Mouse (Mus musculus): ENCODE data around the gene Fem1b. TPM values are rescaled to one million over a fixed set of nuclear protein-coding genes. Genes with fewer than 3 reads are reported as not detected.

Gene Fem1b
- polyA plus RNA-seq, 1 experiment = 2.2 TPM

DNA sequence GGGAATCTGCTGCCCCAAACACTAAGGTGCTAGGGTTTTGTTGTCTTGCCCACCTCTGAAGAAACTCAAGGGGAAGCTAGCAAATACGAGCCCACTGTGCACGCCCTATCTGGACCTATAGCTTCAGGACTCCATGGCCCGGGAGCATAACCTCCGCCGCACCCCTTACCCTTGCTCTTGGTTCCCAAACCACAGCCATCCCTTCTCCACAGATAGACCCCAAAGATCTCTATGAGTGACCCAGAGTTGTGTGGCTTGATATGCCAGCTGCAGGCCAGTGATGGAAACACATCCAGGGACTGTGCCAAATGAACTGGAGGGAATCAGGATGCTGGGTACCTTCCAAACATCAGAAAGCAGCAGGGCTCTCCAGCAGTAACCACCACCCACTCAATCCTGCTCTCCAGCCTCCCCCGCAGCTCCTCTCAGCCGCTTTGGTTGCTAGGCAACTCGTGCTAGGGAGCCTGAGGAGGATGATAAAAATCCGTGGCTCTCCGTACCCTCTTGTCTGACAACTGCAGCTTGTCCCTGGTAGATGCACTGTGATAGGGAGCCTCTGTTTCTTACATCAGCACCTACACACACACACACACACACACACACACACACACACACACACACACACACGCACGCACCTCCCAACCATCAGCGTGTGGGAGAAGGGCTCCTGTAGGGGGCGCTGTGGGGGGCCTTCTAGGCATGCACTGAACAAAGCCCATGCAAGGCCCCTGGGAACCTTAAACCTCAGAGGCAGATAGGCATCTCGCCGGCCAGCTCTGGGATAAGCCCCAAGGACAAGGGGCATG lies 28.6 kb downstream of the Fem1b start:
- Histone ChIP-seq H3K27me3 (replicated peaks) (peaks cover 10% of the 10 kb centered on the region), H3K9me3 (no peaks in the 10 kb centered on the region), H3K4me1 (peaks cover 21% of the 10 kb centered on the region), H3K36me3 (replicated peaks; ENCODE audit: low read length) (peaks cover 2% of the 10 kb centered on the region), H3K4me3 (replicated peaks) (no peak overlapping the region)
- TF ChIP-seq FLI1 (IDR thresholded peaks at IDR 0.05; ENCODE audit: low read length) (no peak), GATA1 (IDR thresholded peaks at IDR 0.05; ENCODE audit: borderline replicate concordance, low read length) (no peak)

- peaks cover 2% of the 10 kb centered on the region for H3K36me3 ChIP-seq (replicated peaks; ENCODE audit: low read length)
- peaks cover 10% of the 10 kb centered on the region for H3K27me3 ChIP-seq (replicated peaks)
- H3K4me1 ChIP-seq = peaks cover 27% of the 10 kb centered on the region
- no peaks in the 10 kb centered on the region for H3K9me3 ChIP-seq
- H3K4me3 ChIP-seq (replicated peaks) = no peak overlapping the region
- no peak for TF ChIP-seq FLI1 (IDR thresholded peaks at IDR 0.05; ENCODE audit: low read length)
- TF ChIP-seq GATA1 (IDR thresholded peaks at IDR 0.05; ENCODE audit: borderline replicate concordance, low read length) = no peak
These were observed 29.8 kb downstream of the Fem1b start for GRCm38 (mm10) chr9:62781965-62782364.

DNA sequence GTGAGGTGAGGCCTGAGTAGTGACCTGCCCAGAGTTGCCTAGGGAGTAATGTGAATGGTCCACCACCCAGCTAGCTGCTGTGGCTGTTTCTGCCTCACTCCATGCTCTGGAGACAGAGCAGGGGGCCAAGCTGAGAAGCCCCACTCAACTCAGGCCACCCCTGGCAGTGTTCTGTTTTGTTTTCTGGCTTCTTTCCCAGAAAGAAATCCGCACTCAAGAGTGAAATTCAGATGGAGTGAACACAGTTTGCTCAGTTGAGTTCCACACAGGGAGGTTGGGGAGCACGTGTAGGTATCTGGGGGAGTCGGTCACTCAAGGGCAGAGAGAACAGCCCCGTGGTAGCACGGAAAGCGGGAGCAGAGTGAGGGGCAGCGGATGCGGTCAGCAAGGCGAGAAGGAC lies 33.0 kb downstream of the Fem1b start:
- TF ChIP-seq GATA1 (IDR thresholded peaks at IDR 0.05; ENCODE audit: borderline replicate concordance, low read length) (no peak), FLI1 (IDR thresholded peaks at IDR 0.05; ENCODE audit: low read length) (no peak)
- Histone ChIP-seq H3K9me3 (no peaks in the 10 kb centered on the region), H3K4me3 (replicated peaks) (no peak overlapping the region), H3K4me1 (peaks cover 20% of the 10 kb centered on the region), H3K36me3 (replicated peaks; ENCODE audit: low read length) (no peaks in the 10 kb centered on the region), H3K27me3 (replicated peaks) (peaks cover 16% of the 10 kb centered on the region)

GRCm38 (mm10) chr9:62777461-62777860 lies 34.3 kb downstream of the Fem1b start:
- Histone ChIP-seq H3K27me3 (replicated peaks) (peaks cover 22% of the 10 kb centered on the region), H3K36me3 (replicated peaks; ENCODE audit: low read length) (no peaks in the 10 kb centered on the region), H3K4me1 (peaks cover 14% of the 10 kb centered on the region), H3K9me3 (no peaks in the 10 kb centered on the region), H3K4me3 (replicated peaks) (no peak overlapping the region)
- no peak for TF ChIP-seq GATA1 (IDR thresholded peaks at IDR 0.05; ENCODE audit: borderline replicate concordance, low read length)
- no peak for TF ChIP-seq FLI1 (IDR thresholded peaks at IDR 0.05; ENCODE audit: low read length)

GRCm38 (mm10) chr9:62775464-62775863 lies 36.3 kb downstream of the Fem1b start:
- no peak overlapping the region for H3K4me3 ChIP-seq (replicated peaks)
- TF ChIP-seq FLI1 (IDR thresholded peaks at IDR 0.05; ENCODE audit: low read length) = no peak
- TF ChIP-seq GATA1 (IDR thresholded peaks at IDR 0.05; ENCODE audit: borderline replicate concordance, low read length) = no peak

DNA sequence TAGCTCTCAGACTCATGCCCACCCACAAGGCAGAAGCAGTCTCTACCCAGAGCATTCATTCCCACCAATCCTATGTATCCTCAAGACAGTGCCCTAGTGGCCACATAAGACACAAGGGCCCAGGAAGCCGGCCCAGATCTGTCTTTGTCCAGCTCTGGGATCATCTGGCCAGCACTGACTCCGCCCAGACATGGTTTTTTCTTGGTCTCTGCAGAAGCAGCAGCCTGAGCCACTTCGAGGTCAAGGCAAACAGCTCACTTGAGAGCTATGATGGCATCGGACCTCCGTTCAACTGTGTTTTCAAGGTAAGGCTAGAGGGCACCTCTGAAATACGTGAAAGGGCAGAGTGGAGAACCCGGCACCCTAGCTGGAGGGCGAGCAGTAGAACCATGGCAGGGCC lies 39.0 kb downstream of the Fem1b start:
- Histone ChIP-seq H3K4me1 (peaks cover 10% of the 10 kb centered on the region), H3K27me3 (replicated peaks) (peaks cover 33% of the 10 kb centered on the region), H3K4me3 (replicated peaks) (no peak overlapping the region), H3K36me3 (replicated peaks; ENCODE audit: low read length) (no peaks in the 10 kb centered on the region), H3K9me3 (peaks cover 8% of the 10 kb centered on the region)
- TF ChIP-seq FLI1 (IDR thresholded peaks at IDR 0.05; ENCODE audit: low read length) (no peak), GATA1 (IDR thresholded peaks at IDR 0.05; ENCODE audit: borderline replicate concordance, low read length) (no peak)

More at GRCm38 (mm10) chr9:62775464-62775863, 36.3 kb downstream of the Fem1b start:
- no peaks in the 10 kb centered on the region for H3K9me3 ChIP-seq
- peaks cover 14% of the 10 kb centered on the region for H3K4me1 ChIP-seq
- peaks cover 26% of the 10 kb centered on the region for H3K27me3 ChIP-seq (replicated peaks)
- H3K36me3 ChIP-seq (replicated peaks; ENCODE audit: low read length) = no peaks in the 10 kb centered on the region

DNA sequence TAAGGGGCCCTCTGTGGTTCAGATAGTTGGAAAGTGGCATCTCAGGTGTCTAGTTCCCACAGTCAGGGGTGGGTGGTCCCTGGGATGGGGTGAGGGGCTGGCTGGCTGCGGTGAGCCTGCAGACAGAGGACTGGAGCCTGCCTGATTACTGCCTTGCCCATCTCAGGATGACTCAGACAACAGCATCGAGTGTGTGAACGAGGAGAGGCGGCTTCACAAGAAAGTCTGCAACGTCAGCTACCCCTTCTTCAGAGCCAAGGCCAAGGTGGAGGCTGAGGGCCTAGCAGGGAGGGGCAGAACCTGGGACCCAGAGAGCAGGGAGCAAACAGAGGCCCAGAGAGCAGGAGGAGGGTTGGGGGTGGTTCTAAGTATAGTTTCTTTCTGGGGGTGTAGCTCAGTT lies 43.4 kb downstream of the Fem1b start:
- Histone ChIP-seq H3K27me3 (replicated peaks) (peaks cover 56% of the 10 kb centered on the region), H3K9me3 (peaks cover 14% of the 10 kb centered on the region), H3K4me1 (peaks cover 3% of the 10 kb centered on the region; the same call in 1 of the 2 replicates), H3K36me3 (replicated peaks; ENCODE audit: low read length) (peaks cover 7% of the 10 kb centered on the region), H3K4me3 (replicated peaks) (no peak overlapping the region)
- TF ChIP-seq FLI1 (IDR thresholded peaks at IDR 0.05; ENCODE audit: low read length) = no peak
- no peak for TF ChIP-seq GATA1 (IDR thresholded peaks at IDR 0.05; ENCODE audit: borderline replicate concordance, low read length)

DNA sequence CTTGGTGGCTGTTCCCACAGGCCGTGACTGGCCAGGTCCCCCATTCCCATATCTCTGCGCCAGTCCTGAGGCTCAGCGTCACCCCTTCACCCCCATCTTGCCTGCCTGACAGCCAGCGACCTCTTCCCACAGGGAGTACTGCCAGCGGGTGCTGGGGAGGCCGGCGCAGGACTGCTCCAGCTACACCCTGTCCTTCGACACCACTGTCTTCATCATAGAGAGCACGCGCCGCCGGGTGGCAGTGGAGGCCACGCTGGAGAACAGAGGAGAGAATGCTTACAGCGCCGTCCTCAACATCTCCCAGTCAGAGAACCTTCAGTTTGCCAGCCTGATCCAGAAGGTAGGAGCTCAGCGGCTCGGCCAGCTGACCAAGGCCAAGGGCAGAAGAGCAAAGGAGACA lies 44.3 kb downstream of the Fem1b start:
- Histone ChIP-seq H3K27me3 (replicated peaks) (peaks cover 56% of the 10 kb centered on the region), H3K9me3 (peaks cover 14% of the 10 kb centered on the region), H3K36me3 (replicated peaks; ENCODE audit: low read length) (peaks cover 7% of the 10 kb centered on the region), H3K4me3 (replicated peaks) (no peak overlapping the region), H3K4me1 (peaks cover 3% of the 10 kb centered on the region; the same call in 1 of the 2 replicates)
- TF ChIP-seq FLI1 (IDR thresholded peaks at IDR 0.05; ENCODE audit: low read length) (no peak), GATA1 (IDR thresholded peaks at IDR 0.05; ENCODE audit: borderline replicate concordance, low read length) (no peak)

GRCm38 (mm10) chr9:62765346-62765745 lies 46.4 kb downstream of the Fem1b start:
- Histone ChIP-seq H3K4me1 (peaks cover 3% of the 10 kb centered on the region; the same call in 1 of the 2 replicates), H3K36me3 (replicated peaks; ENCODE audit: low read length) (peaks cover 7% of the 10 kb centered on the region), H3K9me3 (peaks cover 14% of the 10 kb centered on the region), H3K27me3 (replicated peaks) (peaks cover 66% of the 10 kb centered on the region), H3K4me3 (replicated peaks) (no peak overlapping the region)
- no peak for TF ChIP-seq FLI1 (IDR thresholded peaks at IDR 0.05; ENCODE audit: low read length)
- no peak for TF ChIP-seq GATA1 (IDR thresholded peaks at IDR 0.05; ENCODE audit: borderline replicate concordance, low read length)

GRCm38 (mm10) chr9:62763478-62763877 lies 48.3 kb downstream of the Fem1b start:
- peaks cover 3% of the 10 kb centered on the region; the same call in 1 of the 2 replicates for H3K4me1 ChIP-seq
- peaks cover 7% of the 10 kb centered on the region for H3K36me3 ChIP-seq (replicated peaks; ENCODE audit: low read length)
- H3K4me3 ChIP-seq (replicated peaks) = no peak overlapping the region
- TF ChIP-seq FLI1 (IDR thresholded peaks at IDR 0.05; ENCODE audit: low read length) (no peak), GATA1 (IDR thresholded peaks at IDR 0.05; ENCODE audit: borderline replicate concordance, low read length) (no peak)
- peaks cover 12% of the 10 kb centered on the region for H3K9me3 ChIP-seq
- peaks cover 67% of the 10 kb centered on the region for H3K27me3 ChIP-seq (replicated peaks)

All from megakaryocyte, embryonic 14.5 days (primary cell).